Mouse (Mus musculus): ENCODE results near the gene Clip4.

The Clip4 gene

GRCm38 (mm10) chr17:71780945-71781344, 12.7 kb downstream of the Clip4 start:
- Histone ChIP-seq H3K36me3 (ENCODE audit: insufficient read depth, low read length) (no peaks in the 10 kb centered on the region), H3K4me3 (replicated peaks; ENCODE audit: low read length) (no peak overlapping the region), H3K9me3 (ENCODE audit: low read length) (no peaks in the 10 kb centered on the region), H3K4me1 (replicated peaks; ENCODE audit: low read depth, low read length) (peaks cover 16% of the 10 kb centered on the region), H3K27me3 (ENCODE audit: insufficient read depth, low read length) (peaks cover 31% of the 10 kb centered on the region)
- no peak for TF ChIP-seq NANOG (IDR thresholded peaks at IDR 0.05; ENCODE audit: borderline replicate concordance, low read length)

- TF ChIP-seq CTCF (conservative IDR thresholded peaks at IDR 0.05; ENCODE audit: low read length) = no peak
- TF ChIP-seq POU5F1 (IDR thresholded peaks at IDR 0.05; ENCODE audit: borderline replicate concordance, low read length) = no peak
- TF ChIP-seq NANOG (IDR thresholded peaks at IDR 0.05; ENCODE audit: borderline replicate concordance, low read length) = no peak
- no peaks in the 10 kb centered on the region for H3K36me3 ChIP-seq (ENCODE audit: insufficient read depth, low read length)
- peak overlapping the region; percentile 86 for H3K4me3 ChIP-seq (replicated peaks; ENCODE audit: low read length)
- H3K9me3 ChIP-seq (ENCODE audit: low read length) = no peaks in the 10 kb centered on the region
- peaks cover 31% of the 10 kb centered on the region for H3K27me3 ChIP-seq (ENCODE audit: insufficient read depth, low read length)
- peaks cover 16% of the 10 kb centered on the region for H3K4me1 ChIP-seq (replicated peaks; ENCODE audit: low read depth, low read length)
These were observed 14.0 kb downstream of the Clip4 start for GRCm38 (mm10) chr17:71782242-71782698.

- no peak for TF ChIP-seq NANOG (IDR thresholded peaks at IDR 0.05; ENCODE audit: borderline replicate concordance, low read length)
- TF ChIP-seq CTCF (conservative IDR thresholded peaks at IDR 0.05; ENCODE audit: low read length) = no peak
- TF ChIP-seq POU5F1 (IDR thresholded peaks at IDR 0.05; ENCODE audit: borderline replicate concordance, low read length) = no peak
- H3K36me3 ChIP-seq (ENCODE audit: insufficient read depth, low read length) = no peaks in the 10 kb centered on the region
- H3K4me3 ChIP-seq (replicated peaks; ENCODE audit: low read length) = peak overlapping the region; percentile 86
- H3K27me3 ChIP-seq (ENCODE audit: insufficient read depth, low read length) = peaks cover 31% of the 10 kb centered on the region
- H3K4me1 ChIP-seq (replicated peaks; ENCODE audit: low read depth, low read length) = peaks cover 16% of the 10 kb centered on the region
- no peaks in the 10 kb centered on the region for H3K9me3 ChIP-seq (ENCODE audit: low read length)
These were observed 14.6 kb downstream of the Clip4 start for GRCm38 (mm10) chr17:71782699-71783365.

- peak overlapping the region; percentile 86 for H3K4me3 ChIP-seq (replicated peaks; ENCODE audit: low read length)
- H3K9me3 ChIP-seq (ENCODE audit: low read length) = no peaks in the 10 kb centered on the region
- H3K36me3 ChIP-seq (ENCODE audit: insufficient read depth, low read length) = no peaks in the 10 kb centered on the region
- no peak for TF ChIP-seq POU5F1 (IDR thresholded peaks at IDR 0.05; ENCODE audit: borderline replicate concordance, low read length)
- TF ChIP-seq CTCF (conservative IDR thresholded peaks at IDR 0.05; ENCODE audit: low read length) = no peak
- no peak for TF ChIP-seq NANOG (IDR thresholded peaks at IDR 0.05; ENCODE audit: borderline replicate concordance, low read length)
- H3K27me3 ChIP-seq (ENCODE audit: insufficient read depth, low read length) = peaks cover 31% of the 10 kb centered on the region
- H3K4me1 ChIP-seq (replicated peaks; ENCODE audit: low read depth, low read length) = peaks cover 16% of the 10 kb centered on the region
These were observed 15.1 kb downstream of the Clip4 start for GRCm38 (mm10) chr17:71783366-71783735.

- H3K9me3 ChIP-seq (ENCODE audit: low read length) = no peaks in the 10 kb centered on the region
- no peaks in the 10 kb centered on the region for H3K36me3 ChIP-seq (ENCODE audit: insufficient read depth, low read length)
- no peak for TF ChIP-seq CTCF (conservative IDR thresholded peaks at IDR 0.05; ENCODE audit: low read length)
- TF ChIP-seq NANOG (IDR thresholded peaks at IDR 0.05; ENCODE audit: borderline replicate concordance, low read length) = no peak
- TF ChIP-seq POU5F1 (IDR thresholded peaks at IDR 0.05; ENCODE audit: borderline replicate concordance, low read length) = no peak
- peak overlapping the region; percentile 29; the same call in 1 of the 2 replicates for H3K4me3 ChIP-seq (replicated peaks; ENCODE audit: low read length)
- H3K27me3 ChIP-seq (ENCODE audit: insufficient read depth, low read length) = peaks cover 21% of the 10 kb centered on the region
- H3K4me1 ChIP-seq (replicated peaks; ENCODE audit: low read depth, low read length) = peaks cover 16% of the 10 kb centered on the region
These were observed 18.2 kb downstream of the Clip4 start for GRCm38 (mm10) chr17:71786456-71786855.

GRCm38 (mm10) chr17:71791109-71791508, 22.8 kb downstream of the Clip4 start:
- Histone ChIP-seq H3K9me3 (ENCODE audit: low read length) (no peaks in the 10 kb centered on the region), H3K4me1 (replicated peaks; ENCODE audit: low read depth, low read length) (no peaks in the 10 kb centered on the region), H3K27me3 (ENCODE audit: insufficient read depth, low read length) (no peaks in the 10 kb centered on the region), H3K36me3 (ENCODE audit: insufficient read depth, low read length) (peaks cover 12% of the 10 kb centered on the region), H3K4me3 (replicated peaks; ENCODE audit: low read length) (no peak overlapping the region)
- TF ChIP-seq CTCF (conservative IDR thresholded peaks at IDR 0.05; ENCODE audit: low read length) (no peak), POU5F1 (IDR thresholded peaks at IDR 0.05; ENCODE audit: borderline replicate concordance, low read length) (no peak), NANOG (IDR thresholded peaks at IDR 0.05; ENCODE audit: borderline replicate concordance, low read length) (no peak)

GRCm38 (mm10) chr17:71791622-71792021, 23.3 kb downstream of the Clip4 start:
- TF ChIP-seq CTCF (conservative IDR thresholded peaks at IDR 0.05; ENCODE audit: low read length) (no peak), NANOG (IDR thresholded peaks at IDR 0.05; ENCODE audit: borderline replicate concordance, low read length) (no peak), POU5F1 (IDR thresholded peaks at IDR 0.05; ENCODE audit: borderline replicate concordance, low read length) (no peak)
- Histone ChIP-seq H3K4me3 (replicated peaks; ENCODE audit: low read length) (no peak overlapping the region), H3K9me3 (ENCODE audit: low read length) (no peaks in the 10 kb centered on the region), H3K36me3 (ENCODE audit: insufficient read depth, low read length) (peaks cover 12% of the 10 kb centered on the region), H3K27me3 (ENCODE audit: insufficient read depth, low read length) (no peaks in the 10 kb centered on the region), H3K4me1 (replicated peaks; ENCODE audit: low read depth, low read length) (no peaks in the 10 kb centered on the region)

- Histone ChIP-seq H3K4me3 (replicated peaks; ENCODE audit: low read length) (no peak overlapping the region), H3K27me3 (ENCODE audit: insufficient read depth, low read length) (no peaks in the 10 kb centered on the region), H3K36me3 (ENCODE audit: insufficient read depth, low read length) (peaks cover 17% of the 10 kb centered on the region), H3K9me3 (ENCODE audit: low read length) (no peaks in the 10 kb centered on the region), H3K4me1 (replicated peaks; ENCODE audit: low read depth, low read length) (no peaks in the 10 kb centered on the region)
- TF ChIP-seq POU5F1 (IDR thresholded peaks at IDR 0.05; ENCODE audit: borderline replicate concordance, low read length) (no peak), NANOG (IDR thresholded peaks at IDR 0.05; ENCODE audit: borderline replicate concordance, low read length) (no peak), CTCF (conservative IDR thresholded peaks at IDR 0.05; ENCODE audit: low read length) (no peak)
These were observed 27.4 kb downstream of the Clip4 start for GRCm38 (mm10) chr17:71795521-71796205.

Measured in E14TG2a.4 (cell line).